Mouse (Mus musculus) retina, postnatal 7 days (tissue): ENCODE results near the gene Dock2.

Experiments used
- DNase-seq: peaks from one replicate; pipeline ENCODE4 v3.0.0-alpha.2; 2012; ENCODE audit warnings: low read depth, low spot score

Gene Dock2

DNA sequence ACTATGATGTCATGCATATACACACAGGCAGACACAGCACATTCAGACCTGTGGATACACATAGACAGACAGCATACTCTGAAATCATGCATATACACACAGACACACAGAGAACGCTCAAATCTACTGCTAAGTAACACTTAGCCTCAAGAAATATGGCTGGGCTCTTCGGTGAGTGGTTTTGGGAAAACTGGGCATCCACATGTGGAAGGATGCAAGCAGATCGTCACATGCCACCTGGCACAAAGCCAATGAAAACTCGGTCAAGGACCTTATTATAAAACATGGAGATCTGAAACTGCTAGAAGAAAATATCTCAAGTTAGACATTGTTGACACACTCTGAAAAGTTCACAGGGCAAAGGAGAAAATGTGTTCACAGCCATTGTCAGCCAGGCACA lies 255.7 kb downstream of the Dock2 start:
- no peak for DNase-seq

DNA sequence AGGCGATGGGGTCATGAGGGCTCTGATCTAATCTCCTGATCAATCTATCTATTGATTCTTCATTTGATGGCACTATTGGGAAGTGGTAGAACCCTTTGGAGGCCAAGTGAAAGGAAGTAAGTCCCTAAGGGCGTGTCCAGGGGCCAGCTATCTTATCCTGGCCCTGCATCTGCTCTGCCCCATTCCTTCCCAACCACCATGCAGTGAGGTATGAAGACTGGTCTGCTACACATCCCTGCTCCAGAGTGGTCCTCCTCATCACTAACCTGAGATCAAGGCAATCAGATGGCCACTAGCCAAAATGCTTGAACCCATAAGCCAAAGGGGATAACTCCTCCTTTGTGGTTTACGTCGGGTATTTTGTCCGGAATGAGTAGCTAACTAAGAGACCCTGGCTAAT lies 256.5 kb downstream of the Dock2 start:
- DNase-seq, result no peak

DNA sequence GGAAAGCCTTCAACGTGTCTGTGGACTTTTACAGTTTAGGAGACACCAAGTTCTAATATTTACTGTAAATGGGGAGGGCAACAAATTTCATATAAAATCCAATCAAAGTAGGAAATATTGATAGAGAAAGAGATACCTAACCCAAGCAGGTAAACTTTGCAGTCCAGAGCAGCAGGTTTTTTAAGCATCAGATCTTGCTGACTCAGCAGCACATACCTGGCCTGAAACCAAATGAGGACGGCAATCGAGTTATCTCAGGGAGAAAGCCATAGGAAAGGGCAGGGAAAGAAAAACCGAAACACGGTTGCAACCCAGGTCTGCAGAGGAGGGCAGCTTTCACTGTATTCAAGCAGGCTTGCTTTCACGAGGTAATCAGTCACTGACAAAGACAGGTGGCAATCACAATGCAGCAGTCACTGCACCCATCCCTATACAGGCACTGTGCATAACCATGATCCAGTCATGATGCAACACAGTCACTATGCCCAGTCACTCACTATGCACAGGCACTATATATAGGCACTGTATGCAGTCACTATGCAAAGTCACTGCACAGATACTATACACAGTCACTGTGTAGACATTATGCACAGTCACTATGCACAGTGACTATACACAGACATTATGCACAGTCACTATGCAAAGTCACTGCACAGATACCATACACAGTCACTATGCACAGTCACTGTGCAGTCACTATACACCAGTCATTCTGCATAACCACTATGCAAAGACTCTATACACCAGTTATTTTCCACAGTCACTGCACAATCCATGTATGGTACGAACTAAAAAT lies 258.4 kb downstream of the Dock2 start:
- no peak for DNase-seq

DNA sequence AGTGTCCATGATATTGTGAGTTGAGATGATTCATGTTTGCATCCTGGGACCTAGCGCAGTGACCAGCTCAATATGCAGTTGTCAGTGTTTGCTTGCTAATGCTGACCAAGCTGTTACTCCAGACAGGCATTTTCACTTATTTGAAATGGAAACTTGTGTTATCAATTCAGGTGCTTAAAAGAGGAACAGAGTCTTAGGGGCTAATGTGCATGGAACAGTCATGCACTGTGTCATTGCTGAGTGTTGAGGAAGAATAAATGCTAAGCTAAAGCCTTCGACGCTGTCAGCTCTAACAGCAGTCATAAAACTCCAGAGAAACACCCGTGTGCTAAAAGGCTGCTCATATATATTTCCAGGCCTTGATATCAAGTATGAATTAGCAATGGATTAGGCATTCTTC lies 259.1 kb downstream of the Dock2 start:
- no peak for DNase-seq

DNA sequence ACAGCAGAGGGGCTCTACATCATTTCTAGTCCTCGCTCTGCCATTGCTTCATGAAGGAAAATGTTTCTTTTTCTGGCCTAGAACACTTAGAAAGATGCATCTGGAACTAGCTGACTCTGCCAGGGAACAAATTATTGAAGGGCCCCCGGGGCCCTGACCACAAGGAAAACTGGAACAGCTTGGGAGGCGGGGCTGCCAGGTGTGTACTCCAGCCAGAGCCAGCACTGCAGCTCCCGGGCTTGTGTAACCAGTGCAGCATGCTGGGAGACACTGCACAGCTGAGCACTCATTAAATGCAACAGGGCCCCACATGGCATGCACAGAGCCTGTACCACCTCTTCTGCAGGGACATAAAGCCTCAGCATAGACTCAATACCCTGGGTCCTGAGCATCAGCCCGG lies 265.1 kb downstream of the Dock2 start:
- DNase-seq, result no peak

DNA sequence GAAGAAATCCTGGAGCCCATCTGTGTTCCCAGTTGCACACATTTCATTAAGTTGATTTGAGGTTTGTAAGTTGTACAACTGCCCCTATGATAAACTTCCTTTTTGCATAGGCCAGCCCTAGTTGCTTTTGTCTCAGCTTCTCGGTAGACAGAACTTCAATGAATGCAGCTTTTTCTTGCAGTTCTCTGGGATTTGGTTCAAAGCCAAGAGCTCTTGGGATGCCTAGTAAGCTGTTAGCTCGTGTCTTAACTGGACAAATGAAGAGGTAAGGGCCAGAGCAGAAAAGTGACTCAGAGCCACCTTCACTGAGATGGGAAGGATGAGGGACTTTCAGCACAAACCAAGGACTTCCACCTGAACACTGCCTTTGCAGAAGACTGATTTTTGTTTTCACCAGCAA lies 266.7 kb downstream of the Dock2 start:
- DNase-seq, result no peak

DNA sequence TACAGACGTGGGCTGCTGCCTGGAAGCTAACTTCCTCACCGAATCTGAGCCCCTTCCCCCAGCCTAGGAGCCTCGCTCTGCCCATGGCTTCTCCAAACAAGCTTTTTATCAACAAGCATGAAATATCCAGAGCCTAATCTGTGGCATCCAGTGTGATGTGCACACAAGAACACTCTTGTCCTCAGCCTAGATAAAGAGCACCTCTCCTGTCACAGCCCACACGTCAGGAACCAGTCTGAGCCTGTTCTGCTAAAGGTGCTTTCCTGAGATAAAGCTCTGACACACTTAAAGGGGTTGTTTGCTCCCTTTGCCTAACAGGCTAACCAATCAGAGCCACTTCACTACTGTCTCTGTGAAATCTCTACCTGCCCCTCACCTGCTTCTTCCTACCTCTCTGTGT lies 268.4 kb downstream of the Dock2 start:
- no peak for DNase-seq

DNA sequence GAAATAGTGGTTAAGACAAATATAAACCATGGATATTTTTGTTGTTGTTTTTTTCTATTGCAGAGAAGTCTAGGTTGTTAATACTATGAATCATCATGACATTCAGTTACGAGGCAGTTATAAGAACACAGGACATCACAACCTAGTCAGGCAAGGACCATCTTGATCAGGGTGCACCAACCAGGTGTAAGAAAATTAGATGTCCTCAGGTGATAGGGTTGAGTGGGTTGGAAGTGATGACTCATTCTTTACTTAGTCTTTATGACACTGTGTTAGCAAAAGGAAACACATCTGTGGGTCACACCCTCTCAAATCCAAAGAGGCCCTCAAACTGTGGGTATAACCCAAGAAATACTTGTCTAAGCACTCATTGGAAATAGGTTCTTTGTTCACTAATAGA lies 277.3 kb downstream of the Dock2 start:
- no peak for DNase-seq

DNA sequence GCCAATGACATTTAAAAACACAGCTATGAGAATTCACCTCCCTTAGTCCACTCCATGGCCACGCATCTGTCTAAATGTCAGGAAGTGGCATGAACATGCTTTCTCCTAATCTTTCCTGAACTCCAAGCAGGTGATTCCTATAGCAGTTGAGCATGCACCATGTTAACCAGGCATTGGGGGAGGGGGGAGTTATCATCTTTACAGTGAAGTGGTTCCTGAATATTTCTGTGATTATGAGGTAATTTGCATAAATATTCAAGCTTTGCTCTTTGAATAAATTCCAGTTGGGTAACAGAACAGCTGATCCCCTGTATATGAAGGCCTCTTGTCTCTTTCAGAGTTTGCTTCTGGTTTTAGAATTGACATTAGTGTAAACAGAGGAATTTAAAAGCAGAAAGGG lies 284.0 kb downstream of the Dock2 start:
- no peak for DNase-seq

DNA sequence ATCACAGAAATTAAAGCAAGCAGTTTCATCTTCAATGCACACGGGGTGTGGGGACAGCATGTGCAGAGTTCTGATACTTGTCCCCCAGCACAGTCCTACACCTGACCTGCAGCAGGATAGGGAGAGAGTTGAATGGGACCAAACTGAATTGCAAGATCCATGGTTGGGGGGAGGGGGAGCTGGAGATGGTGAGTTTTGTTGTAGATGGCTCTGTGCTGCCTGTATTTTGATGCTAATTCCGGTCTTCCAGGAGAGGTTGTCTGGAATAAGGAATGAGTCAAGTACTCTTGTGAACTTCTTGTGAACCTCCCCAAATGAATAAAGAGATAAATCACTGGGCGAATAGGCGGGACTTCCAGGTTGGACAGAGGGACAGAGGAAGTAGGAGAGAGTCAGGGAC lies 289.0 kb downstream of the Dock2 start:
- no peak for DNase-seq

DNA sequence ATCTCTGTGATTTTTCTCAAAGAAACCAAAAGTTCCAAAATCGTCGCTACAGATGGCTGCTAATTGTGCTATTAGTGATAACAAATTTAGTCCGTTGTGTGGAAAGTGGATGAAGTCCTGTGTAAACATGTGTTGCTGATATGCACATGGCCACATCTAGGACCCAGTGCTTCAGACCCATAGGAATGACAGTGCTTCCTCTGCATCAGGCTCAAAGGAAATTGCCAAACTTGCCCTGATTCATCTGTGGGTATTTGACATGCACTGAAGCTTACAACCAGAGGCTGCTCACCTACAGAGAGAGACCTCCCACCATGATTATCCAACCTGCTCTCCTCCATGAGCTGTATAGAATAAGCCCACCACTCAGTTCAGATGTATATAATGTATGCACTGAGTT lies 290.7 kb downstream of the Dock2 start:
- DNase-seq, result no peak

DNA sequence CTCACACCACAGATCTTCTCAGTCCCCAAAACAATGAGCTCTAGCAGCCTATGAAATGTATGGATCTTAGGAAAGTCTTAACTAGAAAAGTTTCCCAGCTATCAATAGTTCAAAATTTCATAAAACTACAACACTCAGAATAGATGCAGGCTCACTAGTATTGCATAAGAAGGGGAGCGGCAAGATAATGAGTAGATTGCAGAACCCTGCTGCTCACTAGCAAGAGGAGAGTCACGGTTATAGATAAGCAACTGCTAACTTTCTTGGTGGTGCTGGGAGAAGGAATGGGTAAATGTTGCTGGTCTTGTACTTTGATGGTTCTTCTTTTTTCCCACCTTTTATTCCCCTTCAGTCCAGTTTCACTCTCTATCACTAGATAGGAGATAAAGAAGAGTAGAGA lies 291.5 kb downstream of the Dock2 start:
- DNase-seq, result no peak

DNA sequence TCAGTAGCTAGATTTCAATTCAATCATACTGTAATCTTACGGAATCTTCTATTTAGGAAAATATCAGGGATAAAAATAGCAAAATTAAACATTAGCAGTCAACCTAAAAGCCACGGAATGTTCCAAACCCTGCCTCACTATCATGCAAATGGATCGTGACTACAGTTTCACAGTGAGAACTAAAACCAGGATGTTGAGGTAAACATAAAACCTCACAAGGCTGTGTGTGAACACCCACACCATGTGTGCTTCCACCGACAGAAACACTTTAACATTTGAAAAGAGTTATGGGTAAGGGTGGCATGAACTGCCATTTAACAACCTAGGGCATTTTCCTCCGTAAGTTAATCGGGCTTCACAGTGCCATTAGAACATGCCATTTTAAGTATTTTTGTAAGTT lies 294.1 kb downstream of the Dock2 start:
- DNase-seq, result no peak

DNA sequence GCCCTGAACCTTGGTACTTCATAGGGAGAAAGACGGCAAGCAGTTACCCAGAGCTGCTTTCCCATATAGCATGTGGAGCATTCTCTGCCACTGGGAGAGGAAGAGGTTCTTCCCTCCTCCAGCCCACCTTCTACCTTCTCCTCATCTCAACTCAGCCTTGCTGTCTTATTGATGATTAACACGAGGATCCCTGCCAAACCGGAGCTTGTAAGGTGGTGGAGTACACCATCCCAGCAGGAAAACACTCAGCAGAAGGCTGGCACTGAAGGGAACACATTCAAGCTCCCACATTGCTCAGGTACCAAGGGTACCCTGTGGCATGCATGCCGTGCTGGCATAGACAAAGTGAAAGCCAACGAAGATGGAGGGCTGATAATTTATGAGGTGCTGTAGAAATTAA lies 304.4 kb downstream of the Dock2 start:
- DNase-seq, result no peak

DNA sequence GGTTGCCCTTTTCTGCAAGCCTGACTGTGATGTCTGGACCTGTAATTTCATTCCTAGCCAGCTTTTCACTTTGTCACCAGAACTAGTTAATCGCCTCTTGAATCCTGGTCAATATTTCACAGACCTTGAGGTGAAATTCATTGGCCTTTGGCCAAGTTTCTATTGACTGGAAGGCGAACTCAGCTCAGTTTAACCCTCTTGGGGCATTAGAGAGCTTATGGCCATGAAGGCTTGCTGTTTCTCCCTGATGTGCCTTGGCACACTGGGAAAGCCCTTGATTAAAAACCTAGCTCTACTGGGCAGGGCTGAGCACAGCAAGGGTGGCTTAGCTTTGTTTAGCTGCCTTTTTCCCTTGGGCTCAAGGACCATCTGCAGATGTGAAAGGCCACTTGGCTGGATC lies 313.9 kb downstream of the Dock2 start:
- DNase-seq, result no peak

DNA sequence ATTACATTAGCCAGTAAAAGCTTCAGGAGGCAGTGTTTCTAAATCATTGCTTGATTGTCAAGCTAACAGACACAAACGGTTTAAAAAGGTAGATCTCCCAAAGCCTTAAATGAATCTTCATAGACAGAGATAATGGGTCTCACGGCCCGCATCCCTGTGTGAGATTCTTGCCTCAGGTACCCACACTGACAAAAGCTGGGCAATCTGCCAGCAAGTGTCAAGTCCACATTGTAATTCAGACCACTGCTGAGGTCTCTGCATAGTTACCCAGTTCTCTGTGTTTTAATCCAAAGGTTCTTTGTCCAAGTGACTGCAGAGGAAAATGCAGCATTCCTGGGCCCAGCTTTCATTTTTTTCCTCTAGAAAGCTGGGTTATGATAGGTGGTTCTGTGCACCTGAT lies 315.1 kb downstream of the Dock2 start:
- no peak for DNase-seq

DNA sequence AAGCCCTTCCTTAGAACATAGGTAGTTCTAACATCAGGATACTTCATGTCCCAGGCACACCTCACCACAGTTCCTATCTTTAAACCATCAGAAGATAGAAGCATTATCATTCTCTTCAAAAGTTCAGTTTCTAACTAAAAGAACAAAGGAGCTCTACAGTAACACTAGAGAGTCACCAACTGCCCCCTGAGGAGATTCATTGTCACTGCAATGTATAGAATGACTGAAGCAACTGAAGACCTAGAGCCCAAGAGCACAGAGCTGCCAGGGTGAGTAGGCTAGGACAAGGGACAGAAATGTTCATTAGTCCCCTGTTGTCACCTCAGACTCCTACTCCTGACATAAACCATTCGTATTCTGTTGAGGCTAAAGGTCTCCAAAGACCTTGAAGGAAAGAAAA lies 316.6 kb downstream of the Dock2 start:
- no peak for DNase-seq

DNA sequence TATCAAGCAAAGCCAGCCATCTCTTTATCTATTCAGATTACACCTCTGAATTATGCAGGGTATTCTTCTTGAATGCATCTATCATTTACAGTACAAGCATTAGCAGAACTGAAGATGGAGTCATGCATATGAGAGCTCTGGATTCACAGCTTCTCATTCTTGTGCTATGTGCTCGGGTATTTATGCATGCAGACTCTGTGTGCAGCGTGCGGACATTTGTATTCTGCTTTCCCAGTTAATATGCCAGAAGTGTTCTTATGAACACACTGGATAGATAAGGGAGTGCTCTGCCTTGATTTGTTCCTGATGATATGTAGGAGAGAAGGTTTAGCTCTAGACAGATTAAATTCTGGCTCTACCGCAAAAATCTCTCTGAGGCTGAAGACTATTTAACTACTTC lies 333.7 kb downstream of the Dock2 start:
- DNase-seq, result no peak

DNA sequence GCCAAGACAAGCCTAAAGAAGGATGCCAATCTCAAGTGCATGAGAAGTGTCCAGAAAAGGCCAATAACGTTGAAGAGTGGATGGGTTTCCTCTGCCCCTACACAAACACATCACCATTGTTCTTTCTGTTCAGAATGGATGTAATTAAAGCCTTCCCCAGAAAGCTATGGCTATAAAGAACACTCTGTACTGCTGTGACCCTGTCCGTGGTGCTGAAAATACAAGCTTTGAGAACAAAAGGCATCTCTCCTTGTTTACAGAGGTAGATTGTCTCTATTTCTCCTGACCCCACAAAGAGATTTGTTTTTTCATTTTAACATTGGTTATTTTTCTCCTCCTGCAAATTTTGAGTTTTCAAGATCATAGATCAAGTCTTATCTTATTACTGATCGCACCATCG lies 335.8 kb downstream of the Dock2 start:
- peak; percentile 1 for DNase-seq

DNA sequence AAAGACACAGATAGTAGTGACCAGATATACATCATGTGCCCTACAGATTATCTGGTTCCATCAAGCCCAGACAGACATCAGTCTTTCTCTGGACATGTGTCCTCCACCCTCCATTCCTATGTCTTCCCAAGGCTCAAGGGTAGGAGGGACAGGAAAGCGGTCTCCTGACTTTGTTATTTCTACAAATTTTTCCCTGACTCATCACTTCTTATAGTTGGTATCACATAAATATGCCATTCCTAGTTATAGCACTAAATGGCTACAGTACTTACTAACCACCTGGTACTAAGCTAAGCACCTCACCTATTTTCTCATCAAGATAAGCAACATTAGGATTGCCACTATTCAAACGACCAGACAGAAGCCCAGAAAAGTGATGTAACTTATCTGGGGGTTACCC lies 345.3 kb downstream of the Dock2 start:
- no peak for DNase-seq

DNA sequence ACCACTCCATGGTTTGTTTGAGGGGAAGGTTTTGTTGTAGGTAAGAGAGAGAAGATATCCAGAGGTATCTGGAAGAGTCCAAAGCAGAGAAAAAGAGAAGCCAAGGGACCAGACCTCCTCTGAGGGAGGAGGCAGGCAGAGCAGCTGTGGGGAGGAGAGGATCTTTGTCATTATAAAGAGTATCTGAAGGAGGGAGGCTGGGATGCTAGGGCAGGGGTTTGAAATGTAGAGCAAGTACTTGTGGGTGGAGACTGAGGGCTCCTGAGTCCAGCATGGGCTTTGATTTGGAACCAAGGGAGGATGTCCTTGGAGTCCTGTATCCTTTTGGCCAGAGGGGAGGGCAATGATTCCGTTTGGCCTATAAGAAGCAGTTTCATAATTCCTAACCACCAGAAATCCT lies 346.2 kb downstream of the Dock2 start:
- no peak for DNase-seq

DNA sequence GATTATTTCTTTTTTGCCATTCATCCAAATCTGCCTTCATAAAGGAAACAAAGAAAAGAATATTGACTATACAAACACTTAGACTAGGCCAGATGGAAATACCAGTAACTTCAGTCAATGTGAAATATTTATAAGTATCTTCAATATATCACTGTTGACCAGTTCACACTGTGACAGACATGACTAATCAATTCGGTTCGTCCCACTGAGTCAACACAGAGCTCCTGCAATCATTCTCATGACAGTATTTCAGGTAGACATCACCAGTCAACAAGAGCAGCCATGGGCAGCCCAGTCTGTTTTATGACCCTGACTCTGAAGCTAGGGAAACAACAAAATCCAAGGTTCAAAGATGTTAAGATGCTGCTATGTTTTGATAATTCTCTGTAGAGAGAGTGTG lies 351.7 kb downstream of the Dock2 start:
- no peak for DNase-seq

DNA sequence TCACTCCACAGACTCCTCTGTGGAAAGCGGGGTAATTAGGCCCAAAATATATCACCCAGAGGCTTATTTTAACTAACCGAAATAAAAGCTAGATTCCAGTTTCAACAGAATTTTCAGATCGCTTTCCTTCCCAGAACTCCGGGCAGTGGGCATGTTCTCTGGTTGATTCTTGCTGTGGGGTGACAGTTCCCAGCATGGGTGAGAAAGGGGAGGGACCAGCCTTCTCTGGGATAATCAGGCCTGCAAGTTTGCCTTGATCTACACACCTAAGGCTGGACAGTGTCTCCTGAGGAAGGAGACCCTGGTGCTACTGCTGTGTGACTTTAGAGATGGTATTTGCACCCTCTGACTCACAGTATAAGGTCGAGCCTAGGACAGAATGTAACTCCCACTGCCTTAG lies 352.3 kb downstream of the Dock2 start:
- no peak for DNase-seq

DNA sequence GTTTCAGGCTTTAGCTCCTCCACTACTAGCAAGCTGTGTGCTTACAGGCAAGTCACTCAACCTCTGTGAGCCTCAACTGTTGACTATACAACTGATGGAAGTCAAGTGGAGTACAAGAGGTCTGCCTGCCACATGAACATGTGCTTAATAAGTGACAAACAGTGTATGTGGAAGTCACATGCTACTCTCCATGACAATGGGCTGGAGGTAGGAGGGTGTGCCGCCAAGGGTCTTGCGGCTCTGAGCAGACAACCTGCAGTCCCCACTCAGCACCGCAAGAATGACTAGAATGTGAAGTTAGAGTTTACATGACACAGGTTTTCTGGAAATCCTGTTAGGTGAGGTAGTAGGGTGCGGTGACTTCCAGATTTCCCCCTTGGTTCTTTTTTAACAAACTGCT lies 352.8 kb downstream of the Dock2 start:
- DNase-seq, result no peak
